8 mouse cellular contexts compared by ENCODE assay signal in the genomic region with DNA sequence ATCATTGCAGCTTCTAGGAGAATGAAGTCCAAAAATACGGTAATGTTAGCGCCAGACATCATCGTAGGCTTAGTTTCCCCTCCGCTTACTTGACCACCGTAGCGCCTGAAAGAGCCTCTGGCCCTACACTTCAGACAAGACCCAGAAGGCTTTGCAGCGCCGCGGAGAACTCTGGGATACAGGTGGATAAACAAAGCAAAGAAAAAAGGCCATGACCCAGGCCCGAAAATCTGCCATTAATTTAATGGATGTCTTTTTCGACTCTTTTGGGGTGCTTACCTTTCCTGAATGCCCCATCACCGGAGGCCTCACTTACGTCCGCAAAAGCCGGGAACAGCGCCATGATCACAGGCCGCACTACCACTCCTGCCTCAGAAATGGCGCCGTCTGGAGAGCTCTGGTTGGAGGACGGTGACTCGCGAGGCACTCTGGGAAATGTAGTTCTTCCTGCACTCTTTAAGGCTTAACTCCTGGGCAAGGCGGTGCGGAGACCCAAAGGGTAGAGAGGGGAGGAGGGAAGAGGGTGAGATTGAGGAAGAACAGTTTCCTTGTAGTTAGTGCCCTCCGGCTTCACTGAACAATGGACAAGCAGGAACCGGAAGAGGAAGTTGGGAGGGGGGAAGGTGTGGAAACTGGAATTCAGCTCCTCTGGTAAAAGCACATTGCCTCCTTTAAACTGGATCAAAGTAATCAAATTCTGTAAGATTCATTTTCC. TPM values are rescaled to one million over a fixed set of nuclear protein-coding genes. Genes with fewer than 3 reads are reported as not detected.
A peak's percentile ranks its signal among the peaks of the same experiment; 100 is the strongest.
DNase-seq lines count a peak whose midpoint lies in the region; ATAC-seq and TF ChIP-seq lines count a peak whose summit lies in the region.

TSS of gene Nrde2 (minus strand) at position 393 of the 715 bp plus-strand sequence.

- peaks cover 18% of the 10 kb centered on the region for H3K4me1 ChIP-seq in forebrain, embryonic 10.5 days
- H3K4me1 ChIP-seq in heart, embryonic 15.5 days (replicated peaks) = peaks cover 8% of the 10 kb centered on the region
- peaks cover 8 to 10% of the 10 kb centered on the region in 2 experiments for H3K4me1 ChIP-seq in liver, embryonic 14.5 days (replicated peaks; ENCODE audit: control insufficient read depth in 2 of 2, insufficient read depth in 2 of 2, low read length in 1 of 2)
- H3K4me1 ChIP-seq in neural tube, embryonic 11.5 days (ENCODE audit: control insufficient read depth, insufficient read depth, low read length) = peaks cover 7% of the 10 kb centered on the region; the same call in 1 of the 2 replicates
- H3K4me1 ChIP-seq in stomach, postnatal 0 days (replicated peaks; ENCODE audit: control insufficient read depth, insufficient read depth) = no peaks in the 10 kb centered on the region

- no peak for TF ChIP-seq EP300 in liver, embryonic 14.5 days (IDR thresholded peaks at IDR 0.05; ENCODE audit: low read depth)
- peak; percentile 91 for TF ChIP-seq EP300 in stomach, postnatal 0 days (optimal IDR thresholded peaks at IDR 0.05)

- TF ChIP-seq CTCF in liver, embryonic 14.5 days (IDR thresholded peaks at IDR 0.05; ENCODE audit: low read depth) = peak; percentile 49
- TF ChIP-seq CTCF in stomach, postnatal 0 days (IDR thresholded peaks at IDR 0.05; ENCODE audit: low read depth) = no peak; the same call in 1 of the 2 replicates

- ATAC-seq in heart, embryonic 15.5 days (replicated peaks; ENCODE audit: insufficient number of reproducible peaks, insufficient read depth, low FRiP score, low read depth) = peak; percentile 98
- peak; percentile 100 for ATAC-seq in liver, embryonic 14.5 days (ENCODE audit: insufficient read depth)
- ATAC-seq in neural tube, embryonic 11.5 days (ENCODE audit: insufficient read depth, low FRiP score, low TSS enrichment) = peak; percentile 98
- ATAC-seq in stomach, postnatal 0 days (ENCODE audit: low FRiP score, low TSS enrichment) = peak; percentile 99

- peak within 1 kb of the TSS; percentile 65 for H3K4me2 ChIP-seq in heart, embryonic 15.5 days
- peak within 1 kb of the TSS; percentile 86 for H3K4me2 ChIP-seq in liver, embryonic 14.5 days (ENCODE audit: low read depth)
- H3K4me2 ChIP-seq in neural tube, embryonic 11.5 days (ENCODE audit: low read depth) = peak within 1 kb of the TSS; percentile 56
- peak within 1 kb of the TSS; percentile 49 for H3K4me2 ChIP-seq in stomach, postnatal 0 days (replicated peaks; ENCODE audit: low read depth)

- H3K4me3 ChIP-seq in forebrain, embryonic 10.5 days = peak within 1 kb of the TSS; percentile 61
- peak within 1 kb of the TSS; percentile 69 for H3K4me3 ChIP-seq in heart, embryonic 15.5 days
- H3K4me3 ChIP-seq in liver, embryonic 14.5 days (ENCODE audit: insufficient read depth in 1 of 2, low read depth in 2 of 2, low read length in 2 of 2) = peak within 1 kb of the TSS; percentile 75 to 96
- H3K4me3 ChIP-seq in neural tube, embryonic 11.5 days (ENCODE audit: low read depth, low read length) = peak within 1 kb of the TSS; percentile 47
- H3K4me3 ChIP-seq in stomach, postnatal 0 days (ENCODE audit: low read depth, low read length) = peak within 1 kb of the TSS; percentile 50

- no peaks in the 10 kb centered on the region for H3K27me3 ChIP-seq in forebrain, embryonic 10.5 days (ENCODE audit: poor library complexity, severe bottlenecking)
- H3K27me3 ChIP-seq in heart, embryonic 15.5 days = no peaks in the 10 kb centered on the region
- no peaks in the 10 kb centered on the region for H3K27me3 ChIP-seq in liver, embryonic 14.5 days (ENCODE audit: control insufficient read depth, insufficient read depth, low read length)
- H3K27me3 ChIP-seq in neural tube, embryonic 11.5 days (ENCODE audit: control insufficient read depth, insufficient read depth, low read length) = no peaks in the 10 kb centered on the region
- no peaks in the 10 kb centered on the region for H3K27me3 ChIP-seq in stomach, postnatal 0 days (ENCODE audit: control insufficient read depth, insufficient read depth, low read length)

- H3K9me3 ChIP-seq in forebrain, embryonic 10.5 days = no peaks in the 10 kb centered on the region
- no peaks in the 10 kb centered on the region for H3K9me3 ChIP-seq in heart, embryonic 15.5 days (replicated peaks)
- H3K9me3 ChIP-seq in liver, embryonic 14.5 days (ENCODE audit: control insufficient read depth, low read length) = no peaks in the 10 kb centered on the region
- no peaks in the 10 kb centered on the region for H3K9me3 ChIP-seq in neural tube, embryonic 11.5 days (ENCODE audit: control insufficient read depth, low read length)
- no peaks in the 10 kb centered on the region for H3K9me3 ChIP-seq in stomach, postnatal 0 days (ENCODE audit: control insufficient read depth, low read length)

- DNase-seq in CD8-positive naive resting alpha-beta T cell, adult 2 months (ENCODE audit: low read depth in 2 of 2, low spot score in 2 of 2) = peak; percentile 82 to 84
- peak; percentile 93 for DNase-seq in c-Kit-positive CD71-negative TER-119-negative erythroid progenitor cells, embryonic 14.5 days (ENCODE audit: low read depth)
- peak; percentile 91 for DNase-seq in forebrain, embryonic 10.5 days (ENCODE audit: extremely low spot score, low spot score)
- DNase-seq in kidney, postnatal 25 days = peak; percentile 92 to 95
- DNase-seq in liver, embryonic 14.5 days (ENCODE audit: low read depth in 3 of 3, low spot score in 3 of 3) = peak; percentile 82 to 86 (median 85)
- DNase-seq in neural tube, embryonic 11.5 days (ENCODE audit: low spot score) = peak; percentile 91
- DNase-seq in stomach, postnatal 0 days (ENCODE audit: low spot score) = peak; percentile 89

- under 1% methylated on average over 26 of the region's 26 CpGs for WGBS in forebrain, embryonic 10.5 days
- under 1% methylated on average over 26 of the region's 26 CpGs for WGBS in heart, embryonic 15.5 days
- under 1% methylated on average over 26 of the region's 26 CpGs for WGBS in liver, embryonic 14.5 days (ENCODE audit: insufficient replicate concordance)
- WGBS in neural tube, embryonic 11.5 days = under 1% methylated on average over 26 of the region's 26 CpGs
- WGBS in stomach, postnatal 0 days = under 1% methylated on average over 26 of the region's 26 CpGs

- H3K27ac ChIP-seq in forebrain, embryonic 10.5 days = peak within 1 kb of the TSS; percentile 93
- H3K27ac ChIP-seq in heart, embryonic 15.5 days = peak within 1 kb of the TSS; percentile 74
- peak within 1 kb of the TSS; percentile 51 for H3K27ac ChIP-seq in liver, embryonic 14.5 days
- H3K27ac ChIP-seq in neural tube, embryonic 11.5 days (ENCODE audit: low read depth, low read length) = no peak within 1 kb of the TSS
- peak within 1 kb of the TSS; percentile 67 for H3K27ac ChIP-seq in stomach, postnatal 0 days (replicated peaks)

- H3K36me3 ChIP-seq in forebrain, embryonic 10.5 days (replicated peaks) = 0 out of 2 replicates have a peak, but pooled peaks cover 7% of the 10 kb centered on the region
- H3K36me3 ChIP-seq in heart, embryonic 15.5 days = no peaks in the 10 kb centered on the region
- H3K36me3 ChIP-seq in liver, embryonic 14.5 days (replicated peaks; ENCODE audit: control insufficient read depth, insufficient read depth, low read depth) = no peaks in the 10 kb centered on the region
- no peaks in the 10 kb centered on the region for H3K36me3 ChIP-seq in neural tube, embryonic 11.5 days (ENCODE audit: control insufficient read depth, insufficient read depth, low read length)
- H3K36me3 ChIP-seq in stomach, postnatal 0 days (ENCODE audit: control insufficient read depth, insufficient read depth, low read length) = no peaks in the 10 kb centered on the region

- H3K9ac ChIP-seq in heart, embryonic 15.5 days = peak within 1 kb of the TSS; percentile 61
- peak within 1 kb of the TSS; percentile 78 for H3K9ac ChIP-seq in liver, embryonic 14.5 days (replicated peaks)
- peak within 1 kb of the TSS; percentile 65 for H3K9ac ChIP-seq in neural tube, embryonic 11.5 days (ENCODE audit: low read length)
- peak within 1 kb of the TSS; percentile 66 for H3K9ac ChIP-seq in stomach, postnatal 0 days (ENCODE audit: low read length)

RNA-seq across cellular contexts. Expression of gene Nrde2, which starts in this region (rescaled TPM):
- polyA plus RNA-seq in forebrain, embryonic 10.5 days (2016; fragmentation: Nextera tagmentation; extraction: Ambion mirVana) = 12.9 and 15.5 TPM in 2 replicates
- 7.6 and 9.0 TPM in 2 replicates for polyA plus RNA-seq in heart, embryonic 15.5 days (2015; fragmentation: Nextera tagmentation; extraction: Ambion mirVana)
- 2.5 and 3.6 TPM in 2 replicates for polyA plus RNA-seq in liver, embryonic 14.5 days (2012; rRNA removed)
- 4.1 and 4.2 TPM in 2 replicates for polyA plus RNA-seq in liver, embryonic 14.5 days (2014; fragmentation: Nextera tagmentation; extraction: Ambion mirVana)
- 11.9 and 13.6 TPM in 2 replicates for polyA plus RNA-seq in neural tube, embryonic 11.5 days (2014; fragmentation: Nextera tagmentation; extraction: Ambion mirVana)
- 5.9 and 6.9 TPM in 2 replicates for polyA plus RNA-seq in stomach, postnatal 0 days (2015; fragmentation: Nextera tagmentation; extraction: Ambion mirVana)
